Mouse (Mus musculus) kidney, postnatal 36 days (tissue): ENCODE results near the gene Nrp1.

Source experiments
- DNase-seq, 2 experiments: peaks; one replicate each; pipeline ENCODE4 v3.0.0; 2021 to 2022; ENCODE audit warnings: mixed read lengths in 2 of 2

Gene Nrp1

DNA sequence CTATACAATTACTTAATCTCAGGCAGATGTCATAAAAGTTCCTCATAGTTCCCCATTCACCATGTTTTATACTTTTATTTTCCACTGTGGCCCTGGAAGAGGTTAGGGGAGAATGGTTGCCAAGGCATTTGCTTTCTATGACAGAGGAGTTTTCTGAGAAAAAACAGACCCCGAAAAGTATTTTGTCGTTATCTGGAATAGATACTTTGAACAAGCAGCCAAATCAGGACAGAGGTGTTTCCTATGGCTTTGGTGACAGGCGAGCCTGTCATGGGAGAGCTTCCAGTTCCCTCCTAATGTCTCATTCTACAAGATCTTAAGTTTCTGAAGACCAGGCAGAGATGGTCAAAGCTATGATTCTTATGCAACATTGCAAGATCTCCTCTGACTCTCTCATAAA lies 13.4 kb downstream of the Nrp1 start:
- no peak for DNase-seq

- DNase-seq: no peak
Observed at GRCm38 (mm10) chr8:128372724-128373123, 14.3 kb downstream of the Nrp1 start.

GRCm38 (mm10) chr8:128373418-128373817 lies 15.0 kb downstream of the Nrp1 start:
- peak in 1 of 2 experiments; percentile 35 for DNase-seq

DNA sequence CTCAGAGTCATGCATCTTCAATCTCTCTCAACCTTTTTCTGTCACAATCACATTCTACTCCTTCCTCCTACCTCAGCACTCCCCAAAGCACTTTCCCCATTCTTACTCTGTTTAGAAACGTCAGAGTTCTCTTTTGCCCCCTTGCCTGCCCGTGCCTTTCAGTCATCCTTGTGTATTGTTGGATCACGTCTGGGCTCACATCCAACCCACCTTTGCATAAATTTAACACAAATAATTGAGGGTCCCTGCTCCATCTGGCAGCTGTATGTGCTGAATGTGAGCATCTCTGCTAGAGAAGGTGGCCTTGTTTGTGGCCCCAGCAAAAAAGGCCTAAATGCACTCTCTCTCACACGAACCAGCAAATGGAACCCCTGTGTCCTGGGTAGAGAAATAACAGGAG lies 16.9 kb downstream of the Nrp1 start:
- no peak for DNase-seq

DNA sequence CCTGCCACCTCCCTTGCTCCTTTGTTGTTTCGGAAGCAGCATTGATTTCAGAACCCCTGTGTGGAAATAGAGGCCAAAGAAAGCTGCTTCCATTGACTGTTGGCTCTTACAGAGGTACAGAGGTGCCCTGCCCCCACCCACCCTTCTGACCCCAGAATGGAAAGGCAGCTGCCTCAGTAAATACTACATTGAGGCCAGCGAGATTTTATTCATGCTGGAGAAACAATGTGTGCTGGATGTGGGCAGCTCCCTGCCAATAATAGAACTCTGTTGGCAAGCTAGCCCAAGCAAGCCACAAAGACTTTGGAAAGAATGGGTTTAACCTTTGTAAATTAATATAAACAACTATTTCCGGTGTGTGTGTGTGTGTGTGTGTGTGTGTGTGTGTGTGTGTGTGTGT lies 24.8 kb downstream of the Nrp1 start:
- no peak for DNase-seq

DNA sequence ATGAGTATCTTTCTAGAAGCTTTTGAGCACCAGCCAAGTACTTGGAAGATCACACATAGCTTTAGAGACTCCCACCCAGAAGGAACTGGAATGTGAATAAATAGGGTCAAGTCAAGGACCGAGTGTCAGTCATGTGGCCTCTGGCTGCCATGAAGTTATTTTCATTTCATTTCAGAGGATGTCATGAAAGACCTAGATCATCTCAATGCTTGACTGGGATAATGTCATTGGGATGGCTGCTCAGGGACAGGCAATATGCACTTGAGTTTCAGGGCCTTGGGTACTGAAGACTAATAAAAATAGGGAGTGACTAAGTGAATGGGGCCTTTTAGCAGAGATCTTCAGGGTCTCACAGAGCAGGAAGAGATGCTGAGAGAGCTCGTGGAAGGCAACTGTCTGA lies 26.0 kb downstream of the Nrp1 start:
- no peak for DNase-seq

- DNase-seq: no peak
Observed at GRCm38 (mm10) chr8:128384921-128385332, 26.5 kb downstream of the Nrp1 start.

DNA sequence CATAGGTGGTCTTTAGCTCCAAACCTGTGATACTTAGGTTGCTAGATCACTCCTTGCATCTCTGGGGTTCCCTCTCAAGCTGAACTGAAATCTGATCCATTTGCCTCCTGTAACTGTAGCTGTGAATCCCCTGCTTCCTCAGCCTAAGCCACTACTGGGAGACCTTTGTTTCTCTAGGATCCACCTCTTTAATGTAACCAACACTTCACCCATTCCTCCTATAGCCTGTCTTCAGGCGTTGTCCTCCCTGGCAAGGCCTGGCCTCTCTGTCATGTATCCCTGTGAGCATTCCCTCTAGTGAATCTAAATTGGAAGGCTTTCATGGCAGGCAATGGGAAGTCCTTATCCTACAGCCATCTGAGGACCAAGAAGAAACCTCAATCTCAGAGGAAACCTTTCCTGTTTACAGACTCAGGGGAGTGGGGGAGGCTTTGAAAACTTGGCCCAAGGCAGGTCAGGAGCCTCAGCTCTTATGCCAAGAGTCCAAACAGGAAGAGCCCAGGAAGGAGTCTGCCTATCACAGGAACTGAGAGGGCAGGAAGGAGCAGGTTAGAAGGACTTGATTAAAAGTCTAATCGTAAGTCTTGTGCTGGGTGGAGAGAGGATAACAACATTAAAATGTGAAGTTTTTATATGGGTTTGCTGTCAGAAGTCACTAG lies 28.7 kb downstream of the Nrp1 start:
- peak; percentile 51 to 76 for DNase-seq

DNA sequence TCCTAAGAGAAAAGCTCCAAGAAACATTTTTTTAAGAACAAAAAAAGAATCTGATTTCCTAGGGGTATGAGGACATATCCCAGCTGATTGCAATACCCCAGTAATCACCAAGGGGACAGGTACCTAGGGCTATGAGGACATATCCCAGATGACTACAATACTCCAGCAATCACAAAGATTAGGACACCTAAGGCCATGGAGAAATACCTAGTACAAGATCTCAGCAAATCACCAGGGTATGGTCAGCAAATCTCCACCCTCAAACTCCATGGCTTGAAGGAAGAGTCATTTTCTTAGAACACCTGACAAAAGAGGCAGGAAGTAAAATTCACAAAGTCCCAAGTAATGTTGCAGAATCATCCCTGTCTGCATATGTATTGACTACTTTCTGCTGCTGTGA lies 32.4 kb downstream of the Nrp1 start:
- DNase-seq: no peak

DNA sequence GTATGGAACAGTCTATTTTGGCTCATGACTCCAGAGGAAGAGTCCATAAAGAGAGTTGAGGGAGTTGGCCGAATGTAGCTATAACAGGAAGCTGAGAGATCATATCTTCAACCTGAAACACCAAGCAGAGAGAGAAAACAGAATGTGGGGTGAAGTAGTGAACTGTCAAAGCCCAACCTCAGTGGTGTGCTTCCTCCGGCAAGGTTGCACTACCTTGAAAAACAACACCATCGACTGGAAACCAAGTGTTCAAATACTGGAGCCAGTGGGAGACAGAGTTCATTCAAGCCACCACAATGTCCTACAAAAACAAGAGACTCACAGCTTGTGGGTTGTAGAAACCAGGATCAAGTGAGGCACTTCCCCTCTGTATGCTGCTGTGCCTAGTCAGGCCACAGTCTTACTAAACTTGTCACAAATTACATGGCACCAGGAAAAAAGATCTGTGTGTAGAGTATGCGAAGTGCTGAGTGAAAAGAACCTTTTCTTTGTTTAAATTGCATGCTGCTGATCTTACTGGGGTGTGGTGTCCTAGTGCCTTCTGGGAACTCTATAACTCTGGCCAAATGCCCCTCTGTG lies 32.9 kb downstream of the Nrp1 start:
- DNase-seq: no peak

GRCm38 (mm10) chr8:128394671-128395193 lies 36.3 kb downstream of the Nrp1 start:
- DNase-seq: no peak

DNA sequence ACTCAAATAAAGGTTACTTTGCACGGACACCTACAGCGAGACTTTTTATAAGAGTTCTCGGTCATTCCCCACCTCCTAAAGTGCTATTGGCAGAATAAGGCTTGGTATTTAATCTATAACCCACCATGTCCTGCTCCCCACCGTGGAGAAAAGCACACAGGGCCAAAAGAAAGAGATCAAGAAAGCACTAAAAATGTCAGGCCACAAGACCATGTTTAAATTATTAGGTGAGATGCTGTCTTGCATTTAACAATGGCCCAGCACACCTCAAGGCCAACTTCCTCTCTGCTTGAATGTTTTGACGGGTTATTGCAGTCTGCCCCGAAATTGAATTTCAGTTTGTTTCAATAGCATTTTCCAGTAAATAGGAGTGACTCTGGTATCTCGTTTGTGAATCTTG lies 38.6 kb downstream of the Nrp1 start:
- no peak for DNase-seq

- DNase-seq: no peak
Observed at GRCm38 (mm10) chr8:128397441-128397840, 39.0 kb downstream of the Nrp1 start.

- DNase-seq: no peak
Observed at GRCm38 (mm10) chr8:128398472-128399091, 40.2 kb downstream of the Nrp1 start.

DNA sequence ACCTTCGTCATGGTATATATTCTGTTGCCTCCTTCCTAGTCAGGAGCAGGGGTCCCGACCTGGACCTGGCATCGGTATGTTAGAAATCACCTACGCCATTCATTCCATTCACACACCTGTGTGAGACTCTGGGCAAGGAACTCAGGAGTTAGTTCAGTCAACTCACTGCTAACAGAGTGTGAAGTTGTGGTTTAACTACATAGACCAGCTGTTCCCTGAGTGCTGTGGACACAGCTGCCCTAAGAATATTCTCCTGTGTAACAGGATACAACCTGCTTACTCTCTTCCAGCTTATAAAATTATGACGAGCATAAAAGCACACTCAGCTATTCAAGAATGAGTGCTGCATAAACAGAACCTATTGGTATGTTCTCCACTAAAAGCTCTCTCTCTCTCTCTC lies 41.9 kb downstream of the Nrp1 start:
- DNase-seq: no peak

DNA sequence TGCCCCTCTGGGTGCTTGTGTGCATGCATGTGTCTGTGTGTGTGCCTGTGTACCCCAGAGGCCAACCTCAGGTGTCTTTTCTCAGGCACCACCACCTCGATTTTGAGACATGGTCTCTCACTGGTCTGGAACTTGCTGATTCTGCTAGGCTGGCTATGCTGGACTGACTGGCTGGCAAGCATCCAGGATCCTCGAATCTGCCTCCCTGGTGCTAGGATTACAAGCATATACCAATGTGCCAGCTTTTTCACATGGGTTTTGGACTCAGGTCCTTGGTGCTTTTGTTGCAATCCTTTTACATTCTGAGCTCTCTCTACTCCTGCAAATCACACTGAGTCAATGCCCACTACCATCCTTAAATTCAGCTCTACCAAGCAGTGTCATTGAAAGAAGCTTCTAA lies 46.5 kb downstream of the Nrp1 start:
- peak; percentile 40 to 76 for DNase-seq

GRCm38 (mm10) chr8:128413381-128413780 lies 55.0 kb downstream of the Nrp1 start:
- peak in 1 of 2 experiments; percentile 40 for DNase-seq

- DNase-seq: no peak
Observed at GRCm38 (mm10) chr8:128415730-128416684, 57.6 kb downstream of the Nrp1 start.

DNA sequence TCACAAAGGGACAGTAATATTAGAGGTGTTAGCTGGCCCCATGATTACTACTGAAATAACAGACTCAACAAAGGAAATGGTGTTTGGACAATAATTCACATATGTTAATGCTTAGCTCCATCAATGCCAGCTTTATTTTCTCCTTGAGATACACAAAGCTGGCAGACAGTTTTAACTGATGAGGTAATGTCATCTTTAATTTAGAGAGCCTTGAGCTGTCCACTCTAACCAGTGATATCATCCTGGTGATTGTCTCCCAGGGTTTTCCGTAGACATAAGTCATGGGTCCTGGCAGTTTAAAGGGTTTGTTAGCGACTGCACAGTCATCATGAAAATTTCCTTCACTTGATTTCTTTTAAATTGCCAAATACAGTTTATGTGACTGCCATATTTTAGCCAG lies 58.5 kb downstream of the Nrp1 start:
- no peak for DNase-seq

DNA sequence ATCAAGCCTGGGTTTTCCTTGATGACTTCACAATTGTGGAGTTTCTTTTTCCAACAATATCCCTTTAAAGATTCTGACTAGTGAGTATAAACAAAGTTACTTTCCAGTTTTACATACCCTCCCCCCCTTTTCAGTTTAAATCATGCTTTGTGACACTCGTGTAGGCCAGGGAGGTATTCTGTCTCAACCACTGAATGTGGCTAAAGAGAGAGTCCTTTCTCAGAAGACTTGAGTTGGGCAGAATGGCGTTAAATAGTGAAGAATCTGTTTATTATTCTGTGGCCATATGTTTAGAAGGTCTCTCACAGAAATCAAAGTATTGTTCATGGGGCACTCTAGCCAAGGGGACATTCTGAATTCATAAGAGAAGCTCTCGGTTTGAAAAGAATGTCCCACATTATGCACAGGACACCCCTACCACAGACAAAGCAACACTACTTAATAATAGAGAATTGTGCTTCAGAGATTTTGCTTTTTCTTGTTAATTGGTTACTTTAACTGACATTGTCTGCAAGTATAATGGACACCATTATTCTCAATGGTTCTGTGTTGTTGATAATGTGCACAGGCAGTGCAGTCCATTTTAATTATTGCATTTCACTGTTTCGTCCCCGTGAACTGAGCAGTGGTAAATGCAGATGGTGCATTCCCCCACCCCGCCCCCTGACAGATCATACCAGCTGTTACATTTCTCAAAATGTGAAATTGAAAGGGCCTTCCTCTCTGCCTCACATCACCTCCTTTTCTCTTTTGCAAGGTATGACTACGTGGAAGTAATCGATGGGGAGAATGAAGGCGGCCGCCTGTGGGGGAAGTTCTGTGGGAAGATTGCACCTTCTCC lies 59.8 kb downstream of the Nrp1 start:
- no peak for DNase-seq

DNA sequence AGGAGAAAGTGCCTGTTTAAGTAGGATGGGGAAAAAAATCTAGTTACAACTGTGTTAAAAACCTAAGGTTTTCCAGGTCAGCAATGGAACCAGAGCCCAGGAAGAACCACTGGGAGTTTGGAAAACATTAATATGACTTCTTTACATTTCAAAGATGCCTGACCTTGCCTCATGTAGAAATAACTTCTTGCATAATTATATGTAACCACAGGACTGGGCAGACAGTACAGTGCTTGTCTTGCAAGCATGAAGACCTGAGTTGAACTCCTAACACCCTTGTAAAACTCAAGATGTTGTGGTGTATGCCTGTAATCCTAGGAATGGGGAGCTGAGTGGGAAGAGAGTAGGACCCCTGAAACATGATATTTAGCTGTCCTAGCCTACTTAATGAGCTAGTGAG lies 61.6 kb downstream of the Nrp1 start:
- DNase-seq: no peak

GRCm38 (mm10) chr8:128420402-128420801 lies 62.0 kb downstream of the Nrp1 start:
- DNase-seq: no peak
